13 mouse cellular contexts compared by ENCODE assay signal in genomic region chr1:24866877-24867276, GRCm38 (mm10).
"Had no signal": no experiment of that assay in that cellular context is flagged by ENCODE, and none has a peak within 500 bp of the region (broad histone marks: within the 10 kb centered on the region; RNA-seq: fewer than 3 reads in every experiment).

No protein-coding gene starts in this region.

- H3K9ac ChIP-seq: liver, embryonic 15.5 days; midbrain, embryonic 15.5 days; neural tube, embryonic 12.5 days had no signal

- H3K4me2 ChIP-seq: liver, embryonic 11.5 days; liver, embryonic 15.5 days; midbrain, embryonic 11.5 days; midbrain, embryonic 15.5 days; neural tube, embryonic 12.5 days had no signal

- H3K36me3 ChIP-seq: limb, embryonic 10.5 days; liver, embryonic 15.5 days; midbrain, embryonic 15.5 days; neural tube, embryonic 12.5 days had no signal

- H3K9me3 ChIP-seq: limb, embryonic 10.5 days; liver, embryonic 15.5 days; midbrain, embryonic 15.5 days; neural tube, embryonic 12.5 days had no signal

- H3K27ac ChIP-seq: left cerebral cortex, adult 2 months; limb, embryonic 10.5 days; liver, embryonic 15.5 days; macrophage; midbrain, embryonic 15.5 days; neural tube, embryonic 12.5 days had no signal

- H3K4me3 ChIP-seq: left cerebral cortex, adult 2 months; limb, embryonic 10.5 days; liver, embryonic 15.5 days; megakaryocyte, embryonic 14.5 days; midbrain, embryonic 15.5 days; neural tube, embryonic 12.5 days had no signal

- H3K4me1 ChIP-seq: limb, embryonic 10.5 days; liver, embryonic 15.5 days; megakaryocyte, embryonic 14.5 days; midbrain, embryonic 15.5 days; neural tube, embryonic 12.5 days had no signal

- H3K27me3 ChIP-seq: liver, embryonic 15.5 days; megakaryocyte, embryonic 14.5 days; midbrain, embryonic 15.5 days; neural tube, embryonic 12.5 days had no signal

- ATAC-seq: midbrain, embryonic 15.5 days had no signal

- DNase-seq: kidney, adult 8-10 months; kidney, postnatal 25 days; thymus, adult 2 months; thymus, postnatal 25 days had no signal
